Mouse (Mus musculus) limb, embryonic 13.5 days (tissue): ENCODE data around the gene Evc2. TPM values are rescaled to one million over a fixed set of nuclear protein-coding genes. Genes with fewer than 3 reads are reported as not detected.

ENCODE experiments used
- ATAC-seq: fragments of 200-750 bp; cut with Nextera tagmentation; 2 replicates; pipeline ENCODE4 v1.8.0; 2017; ENCODE audit warnings: low read depth, moderate number of reproducible peaks, moderate TSS enrichment; ENCODE audit not compliant: low FRiP score
- H3K27ac ChIP-seq: fragments of 300-500 bp; sonication (generic); 2 replicates; pipeline ENCODE4 v1.5.1; 2015; ENCODE audit warnings: inconsistent platforms, mild to moderate bottlenecking, moderate library complexity
- H3K27me3 ChIP-seq: fragments of 300-500 bp; sonication (generic); 2 replicates; pipeline ENCODE4 v1.6.1; 2015; ENCODE audit warnings: mild to moderate bottlenecking, inconsistent platforms
- H3K36me3 ChIP-seq: fragments of 300-500 bp; sonication (generic); 2 replicates; pipeline ENCODE4 v1.6.1; 2015; ENCODE audit warnings: inconsistent platforms, mild to moderate bottlenecking, moderate library complexity
- H3K4me1 ChIP-seq: fragments of 300-500 bp; sonication (generic); 2 replicates; pipeline ENCODE4 v1.6.1; 2015; ENCODE audit warnings: inconsistent platforms
- H3K4me2 ChIP-seq: fragments of 300-500 bp; sonication (generic); replicated peaks from 2 replicates; pipeline ENCODE4 v1.6.1; 2015; ENCODE audit warnings: inconsistent platforms, mild to moderate bottlenecking, moderate library complexity
- H3K4me3 ChIP-seq: fragments of 300-500 bp; sonication (generic); 2 replicates; pipeline ENCODE4 v1.5.1; 2015; ENCODE audit warnings: moderate library complexity, mild to moderate bottlenecking, inconsistent platforms
- H3K9ac ChIP-seq: fragments of 300-500 bp; sonication (generic); 2 replicates; pipeline ENCODE4 v1.6.1; 2015; ENCODE audit warnings: mild to moderate bottlenecking, inconsistent platforms
- H3K9me3 ChIP-seq: fragments of 300-500 bp; sonication (generic); 2 replicates; pipeline ENCODE4 v1.6.1; 2016; ENCODE audit warnings: inconsistent platforms
- WGBS: fragments of 180-500 bp; shearing (Covaris S2); methylation state at CpG from one replicate; pipeline ENCODE4 v1.1.7; 2015; 5-methylcytosine and 5-hydroxymethylcytosine counted together
- polyA plus RNA-seq: library from polyadenylated mRNA; unstranded; fragments of >200 nt; fragmentation: Nextera tagmentation; extraction: Ambion mirVana; gene quantifications from 2 replicates; pipeline ENCODE4 v1.2.1, GENCODE M21; 2015

The Evc2 gene
- polyA plus RNA-seq, 1 experiment from 2014 or later = 26.6 TPM

GRCm38 (mm10) chr5:37377376-37377775 is 39.1 kb downstream of the Evc2 start:
- Histone ChIP-seq H3K27ac (no peak overlapping the region), H3K4me3 (no peak overlapping the region), H3K27me3 (no peaks in the 10 kb centered on the region), H3K9ac (no peak overlapping the region), H3K4me1 (no peaks in the 10 kb centered on the region), H3K36me3 (peaks cover 82% of the 10 kb centered on the region), H3K4me2 (no peak overlapping the region), H3K9me3 (no peaks in the 10 kb centered on the region)
- no peak for ATAC-seq
- 91% methylated on average over 7 of the region's 7 CpGs for WGBS

GRCm38 (mm10) chr5:37380641-37381040 is 42.3 kb downstream of the Evc2 start:
- no peak overlapping the region for H3K4me2 ChIP-seq
- no peaks in the 10 kb centered on the region for H3K9me3 ChIP-seq
- peaks cover 82% of the 10 kb centered on the region for H3K36me3 ChIP-seq
- H3K9ac ChIP-seq = no peak overlapping the region
- no peak overlapping the region for H3K27ac ChIP-seq
- no peak for ATAC-seq
- no peaks in the 10 kb centered on the region for H3K27me3 ChIP-seq
- H3K4me3 ChIP-seq = no peak overlapping the region
- H3K4me1 ChIP-seq = no peaks in the 10 kb centered on the region
- 89% methylated on average over 4 of the region's 4 CpGs for WGBS

- Histone ChIP-seq H3K4me2 (no peak overlapping the region), H3K4me3 (no peak overlapping the region), H3K36me3 (peaks cover 97% of the 10 kb centered on the region), H3K4me1 (no peaks in the 10 kb centered on the region), H3K9me3 (no peaks in the 10 kb centered on the region), H3K27ac (no peak overlapping the region), H3K27me3 (no peaks in the 10 kb centered on the region), H3K9ac (no peak overlapping the region)
- ATAC-seq = no peak
- WGBS = 87% methylated on average over 3 of the region's 3 CpGs
Observed at GRCm38 (mm10) chr5:37383570-37383969, 45.3 kb downstream of the Evc2 start.

- no peak for ATAC-seq
- H3K27me3 ChIP-seq = no peaks in the 10 kb centered on the region
- 87% methylated on average over 3 of the region's 3 CpGs for WGBS
- H3K9ac ChIP-seq = no peak overlapping the region
- no peaks in the 10 kb centered on the region for H3K9me3 ChIP-seq
- peaks cover 8% of the 10 kb centered on the region; the same call in 1 of the 2 replicates for H3K4me1 ChIP-seq
- no peak overlapping the region for H3K4me3 ChIP-seq
- no peak overlapping the region for H3K27ac ChIP-seq
- H3K36me3 ChIP-seq = peaks cover 89% of the 10 kb centered on the region
- H3K4me2 ChIP-seq = no peak overlapping the region
Observed at GRCm38 (mm10) chr5:37388646-37389045, 50.3 kb downstream of the Evc2 start.

- no peak; the same call in 1 of the 2 replicates for ATAC-seq
- Histone ChIP-seq H3K27me3 (no peaks in the 10 kb centered on the region), H3K4me2 (no peak overlapping the region), H3K4me3 (no peak overlapping the region), H3K27ac (0 out of 2 replicates have a peak overlapping the region, but pooled peaks have one; percentile 15), H3K9ac (no peak overlapping the region), H3K36me3 (peaks cover 87% of the 10 kb centered on the region), H3K4me1 (peaks cover 8% of the 10 kb centered on the region; the same call in 1 of the 2 replicates), H3K9me3 (no peaks in the 10 kb centered on the region)
- WGBS = 41% methylated on average over 13 of the region's 13 CpGs
Observed at GRCm38 (mm10) chr5:37389808-37390495, 51.7 kb downstream of the Evc2 start.

GRCm38 (mm10) chr5:37390923-37391322 is 52.6 kb downstream of the Evc2 start:
- H3K27me3 ChIP-seq = no peaks in the 10 kb centered on the region
- H3K4me1 ChIP-seq = peaks cover 8% of the 10 kb centered on the region; the same call in 1 of the 2 replicates
- H3K36me3 ChIP-seq = peaks cover 87% of the 10 kb centered on the region
- no peak overlapping the region for H3K9ac ChIP-seq
- no peak for ATAC-seq
- no peak overlapping the region for H3K27ac ChIP-seq
- no peaks in the 10 kb centered on the region for H3K9me3 ChIP-seq
- no peak overlapping the region for H3K4me3 ChIP-seq
- WGBS = 96% methylated on average over 10 of the region's 10 CpGs
- no peak overlapping the region for H3K4me2 ChIP-seq

GRCm38 (mm10) chr5:37391901-37392300 is 53.6 kb downstream of the Evc2 start:
- H3K36me3 ChIP-seq = peaks cover 86% of the 10 kb centered on the region
- H3K4me2 ChIP-seq = no peak overlapping the region
- H3K9ac ChIP-seq = no peak overlapping the region
- no peaks in the 10 kb centered on the region for H3K27me3 ChIP-seq
- WGBS = 90% methylated on average over 10 of the region's 10 CpGs
- H3K4me3 ChIP-seq = no peak overlapping the region
- no peak for ATAC-seq
- peaks cover 8% of the 10 kb centered on the region; the same call in 1 of the 2 replicates for H3K4me1 ChIP-seq
- H3K27ac ChIP-seq = no peak overlapping the region
- no peaks in the 10 kb centered on the region for H3K9me3 ChIP-seq

GRCm38 (mm10) chr5:37395172-37396030 is 57.1 kb downstream of the Evc2 start:
- no peak overlapping the region for H3K9ac ChIP-seq
- H3K27ac ChIP-seq = no peak overlapping the region
- 74% methylated on average over 22 of the region's 22 CpGs for WGBS
- 0 out of 2 replicates have a peak, but pooled peaks cover under 1% of the 10 kb centered on the region for H3K4me1 ChIP-seq
- H3K4me2 ChIP-seq = no peak overlapping the region
- 0 out of 2 replicates have a peak, but pooled peaks cover 3% of the 10 kb centered on the region for H3K9me3 ChIP-seq
- no peaks in the 10 kb centered on the region for H3K27me3 ChIP-seq
- peaks cover 88% of the 10 kb centered on the region for H3K36me3 ChIP-seq
- no peak overlapping the region for H3K4me3 ChIP-seq
- no peak for ATAC-seq

GRCm38 (mm10) chr5:37419028-37419427 is 80.7 kb downstream of the Evc2 start:
- H3K4me2 ChIP-seq = no peak overlapping the region
- no peak overlapping the region for H3K27ac ChIP-seq
- WGBS = 93% methylated on average over 6 of the region's 6 CpGs
- peaks cover 71% of the 10 kb centered on the region for H3K36me3 ChIP-seq
- no peak overlapping the region for H3K4me3 ChIP-seq
- H3K9me3 ChIP-seq = no peaks in the 10 kb centered on the region
- no peak for ATAC-seq
- no peaks in the 10 kb centered on the region for H3K27me3 ChIP-seq
- no peak overlapping the region for H3K9ac ChIP-seq
- H3K4me1 ChIP-seq = no peaks in the 10 kb centered on the region

GRCm38 (mm10) chr5:37427210-37427609 is 88.9 kb downstream of the Evc2 start:
- H3K27me3 ChIP-seq = no peaks in the 10 kb centered on the region
- H3K27ac ChIP-seq = no peak overlapping the region
- peaks cover 37% of the 10 kb centered on the region for H3K36me3 ChIP-seq
- no peak overlapping the region for H3K4me2 ChIP-seq
- H3K4me3 ChIP-seq = no peak overlapping the region
- no peaks in the 10 kb centered on the region for H3K4me1 ChIP-seq
- H3K9me3 ChIP-seq = no peaks in the 10 kb centered on the region
- no peak overlapping the region for H3K9ac ChIP-seq
- no peak for ATAC-seq

- Histone ChIP-seq H3K27ac (no peak overlapping the region), H3K4me3 (no peak overlapping the region), H3K4me2 (no peak overlapping the region), H3K9ac (no peak overlapping the region), H3K36me3 (no peaks in the 10 kb centered on the region), H3K27me3 (no peaks in the 10 kb centered on the region), H3K4me1 (no peaks in the 10 kb centered on the region), H3K9me3 (no peaks in the 10 kb centered on the region; the same call in 1 of the 2 replicates)
- ATAC-seq = no peak
- WGBS = 76% methylated on average over 3 of the region's 3 CpGs
Observed at GRCm38 (mm10) chr5:37435417-37435816, 97.1 kb downstream of the Evc2 start.

GRCm38 (mm10) chr5:37442767-37443166 is 104.5 kb downstream of the Evc2 start:
- 63% methylated on average over 2 of the region's 2 CpGs for WGBS
- H3K9ac ChIP-seq = no peak overlapping the region
- ATAC-seq = no peak
- no peak overlapping the region for H3K4me3 ChIP-seq
- H3K9me3 ChIP-seq = peaks cover 4% of the 10 kb centered on the region; the same call in 1 of the 2 replicates
- H3K27me3 ChIP-seq = no peaks in the 10 kb centered on the region
- H3K27ac ChIP-seq = no peak overlapping the region
- H3K36me3 ChIP-seq = no peaks in the 10 kb centered on the region
- no peaks in the 10 kb centered on the region for H3K4me1 ChIP-seq
- H3K4me2 ChIP-seq = no peak overlapping the region
